Mouse (Mus musculus): ENCODE results near the gene Tmem184b.

- TF ChIP-seq GATA1 (IDR thresholded peaks at IDR 0.05; ENCODE audit: low read length) (no peak), TAL1 (IDR thresholded peaks at IDR 0.05; ENCODE audit: low read length) (no peak)
Measured at GRCm38 (mm10) chr15:79435191-79435671, 31.9 kb upstream of the Tmem184b start.
